Mouse (Mus musculus) intestine, postnatal 0 days (tissue): ENCODE data around the gene Plxna2. TPM values are rescaled to one million over a fixed set of nuclear protein-coding genes. Genes with fewer than 3 reads are reported as not detected.

Experiments used
- ATAC-seq: fragments of 200-750 bp; cut with Nextera tagmentation; 2 replicates; pipeline ENCODE4 v1.8.0; 2017; ENCODE audit warnings: mild to moderate bottlenecking, moderate TSS enrichment, moderate library complexity
- H3K27ac ChIP-seq: fragments of 300-500 bp; sonication (generic); 2 replicates; pipeline ENCODE4 v1.5.1; 2014; ENCODE audit warnings: mild to moderate bottlenecking, low read depth, low read length, moderate library complexity
- H3K27me3 ChIP-seq: fragments of 300-500 bp; sonication (generic); replicated peaks from 2 replicates; pipeline ENCODE4 v1.6.1; 2014; ENCODE audit warnings: low read length, mixed read lengths; ENCODE audit not compliant: control insufficient read depth, insufficient read depth
- H3K36me3 ChIP-seq: fragments of 300-500 bp; sonication (generic); 2 replicates; pipeline ENCODE4 v1.6.1; 2014; ENCODE audit warnings: mild to moderate bottlenecking, moderate library complexity; ENCODE audit not compliant: control insufficient read depth, insufficient read depth
- H3K4me1 ChIP-seq: fragments of 300-500 bp; sonication (generic); replicated peaks from 2 replicates; pipeline ENCODE4 v1.6.1; 2014; ENCODE audit warnings: antibody characterized with exemption, low read length, mixed read lengths; ENCODE audit not compliant: control insufficient read depth, insufficient read depth
- H3K4me2 ChIP-seq: fragments of 300-500 bp; sonication (generic); replicated peaks from 2 replicates; pipeline ENCODE4 v1.6.1; 2014; ENCODE audit warnings: low read depth, mild to moderate bottlenecking, moderate library complexity
- H3K4me3 ChIP-seq: fragments of 300-500 bp; sonication (generic); 2 replicates; pipeline ENCODE4 v1.5.1; 2014; ENCODE audit warnings: low read depth, low read length
- H3K9ac ChIP-seq: fragments of 300-500 bp; sonication (generic); 2 replicates; pipeline ENCODE4 v1.6.1; 2014; ENCODE audit warnings: mild to moderate bottlenecking, low read depth, low read length
- H3K9me3 ChIP-seq: fragments of 300-500 bp; sonication (generic); 2 replicates; pipeline ENCODE4 v1.6.1; 2016; ENCODE audit warnings: mixed run types; ENCODE audit not compliant: control insufficient read depth
- CTCF ChIP-seq: sonication (generic); IDR thresholded peaks from 2 replicates; pipeline ENCODE4 v1.5.1; 2016; ENCODE audit warnings: low read depth, mild to moderate bottlenecking, control low read depth, antibody characterized with exemption, moderate library complexity
- WGBS: fragments of 180-500 bp; shearing (Covaris S2); extraction: QIAGEN DNeasy Blood & Tissue Kit; methylation state at CpG from one replicate; pipeline ENCODE4 v1.1.7; 2014; 5-methylcytosine and 5-hydroxymethylcytosine counted together
- microRNA-seq: library from miRNA; unstranded; fragments of <30 nt; microRNA quantifications from one replicate; pipeline ENCODE4, GENCODE M21; 2016
- polyA plus RNA-seq: library from polyadenylated mRNA; unstranded; fragments of >200 nt; fragmentation: Nextera tagmentation; extraction: Ambion mirVana; gene quantifications from 2 replicates; pipeline ENCODE4 v1.2.1, GENCODE M21; 2015

Plxna2 gene
- polyA plus RNA-seq, 1 experiment from 2014 or later = 4.1 TPM

DNA sequence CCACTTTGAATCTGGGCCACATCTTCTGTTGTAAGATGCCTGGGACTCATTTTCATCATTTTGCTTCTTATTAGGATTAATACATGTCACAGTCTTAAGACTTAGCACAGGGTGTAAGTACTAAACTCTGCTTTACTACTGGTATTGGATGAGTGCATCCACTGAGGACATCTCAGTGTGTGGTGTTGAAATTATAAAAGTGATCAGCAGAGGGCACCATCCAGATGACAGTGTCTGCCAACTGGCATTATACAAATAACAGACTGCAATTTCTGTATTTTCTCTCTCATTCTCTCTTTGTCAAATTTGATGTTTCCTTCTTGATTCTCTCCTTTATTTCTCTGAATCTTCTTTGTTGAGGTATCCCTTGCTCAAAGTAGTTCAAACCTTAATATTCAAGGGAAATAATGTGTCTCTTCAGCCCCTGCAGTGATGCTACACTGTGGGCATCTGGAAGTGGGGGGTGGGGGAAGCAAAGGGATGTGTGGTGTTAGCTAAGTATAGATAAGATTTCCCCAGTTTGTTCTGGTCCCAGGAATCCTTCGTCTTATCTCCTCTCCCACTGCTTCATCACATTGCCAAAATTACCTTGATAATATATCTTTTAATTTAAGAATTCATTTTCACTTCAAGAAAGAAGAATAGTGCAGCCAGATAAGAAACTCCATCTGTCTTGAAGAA is 221.4 kb downstream of the Plxna2 start:
- H3K27ac ChIP-seq = no peak overlapping the region
- H3K4me2 ChIP-seq = no peak overlapping the region
- no peak overlapping the region for H3K4me3 ChIP-seq
- 8% methylated on average over 1 of the region's 1 CpGs for WGBS
- TF ChIP-seq CTCF = peak; percentile 72
- no peak overlapping the region for H3K9ac ChIP-seq
- H3K9me3 ChIP-seq = no peaks in the 10 kb centered on the region
- no peaks in the 10 kb centered on the region for H3K4me1 ChIP-seq
- ATAC-seq = no peak
- H3K27me3 ChIP-seq = no peaks in the 10 kb centered on the region
- no peaks in the 10 kb centered on the region for H3K36me3 ChIP-seq

DNA sequence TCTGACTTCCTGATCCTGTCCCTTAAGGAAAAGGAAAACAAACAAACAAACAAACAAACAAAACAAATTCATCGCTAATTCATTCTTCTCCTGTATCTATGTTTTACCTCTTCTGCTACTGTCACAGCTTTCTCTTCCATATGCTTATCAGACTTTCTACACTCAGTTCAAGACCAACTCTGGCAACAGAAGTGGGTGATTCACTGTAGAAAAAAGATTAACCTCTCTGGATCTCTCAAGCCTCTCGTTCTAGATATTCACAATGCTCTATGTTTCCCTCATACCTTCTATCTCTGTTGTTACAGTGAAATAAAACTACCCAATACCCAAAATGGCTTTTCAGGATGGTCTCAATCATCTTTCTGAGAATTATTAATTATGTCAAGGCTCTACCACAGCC is 225.0 kb downstream of the Plxna2 start:
- Histone ChIP-seq H3K27me3 (no peaks in the 10 kb centered on the region), H3K9me3 (no peaks in the 10 kb centered on the region), H3K9ac (no peak overlapping the region), H3K4me3 (no peak overlapping the region), H3K36me3 (no peaks in the 10 kb centered on the region), H3K27ac (no peak overlapping the region), H3K4me1 (no peaks in the 10 kb centered on the region), H3K4me2 (no peak overlapping the region)
- WGBS = 78% methylated on average over 2 of the region's 2 CpGs
- no peak for ATAC-seq
- TF ChIP-seq CTCF = no peak

GRCm38 (mm10) chr1:194847014-194847413 is 229.0 kb downstream of the Plxna2 start:
- H3K4me1 ChIP-seq = no peaks in the 10 kb centered on the region
- no peak for ATAC-seq
- no peaks in the 10 kb centered on the region for H3K9me3 ChIP-seq
- no peaks in the 10 kb centered on the region for H3K36me3 ChIP-seq
- no peak overlapping the region for H3K4me2 ChIP-seq
- H3K27me3 ChIP-seq = no peaks in the 10 kb centered on the region
- no peak overlapping the region for H3K27ac ChIP-seq
- 78% methylated on average over 4 of the region's 4 CpGs for WGBS
- no peak overlapping the region for H3K4me3 ChIP-seq
- no peak for TF ChIP-seq CTCF
- H3K9ac ChIP-seq = no peak overlapping the region

DNA sequence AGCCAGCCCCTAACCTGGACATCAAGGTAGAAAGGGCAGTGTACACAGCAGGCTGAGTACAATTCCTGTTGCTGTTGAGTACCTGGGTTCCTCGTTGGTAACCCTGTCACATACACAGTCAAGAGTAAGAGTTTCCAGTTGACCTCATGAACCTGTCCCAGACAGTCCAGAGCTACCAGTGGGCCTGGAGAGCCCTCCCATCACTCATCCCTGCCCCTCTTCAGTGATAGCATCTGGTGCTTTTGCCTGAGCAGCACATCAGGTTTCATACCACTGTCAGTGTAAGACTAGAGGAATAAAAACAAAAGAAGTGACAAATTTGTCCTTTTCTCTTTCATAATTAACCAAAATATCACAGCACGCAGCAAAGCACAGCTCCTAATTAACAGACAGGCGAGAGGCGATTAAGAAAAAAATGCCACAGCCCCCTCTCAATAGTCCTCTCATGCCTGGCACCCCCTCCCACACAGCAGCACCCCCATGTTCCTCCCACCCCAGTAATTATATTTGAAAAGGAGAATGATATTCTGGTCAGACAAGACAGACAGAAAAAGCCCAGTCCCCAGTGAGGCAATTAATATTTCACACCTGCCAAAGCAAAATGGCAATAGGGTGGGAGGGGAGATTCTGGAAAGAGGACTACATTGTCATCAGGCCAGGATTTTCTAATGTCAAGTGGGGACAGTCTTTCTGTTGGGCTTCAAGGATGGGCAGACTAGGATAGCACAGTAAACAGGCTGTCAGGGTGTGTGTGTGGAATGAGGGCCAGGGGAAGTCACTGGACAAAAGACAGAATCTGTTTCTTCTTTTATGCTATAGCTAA is 233.4 kb downstream of the Plxna2 start:
- Histone ChIP-seq H3K4me1 (no peaks in the 10 kb centered on the region), H3K9ac (no peak overlapping the region), H3K9me3 (no peaks in the 10 kb centered on the region), H3K36me3 (no peaks in the 10 kb centered on the region), H3K27ac (no peak overlapping the region), H3K4me3 (no peak overlapping the region), H3K4me2 (no peak overlapping the region), H3K27me3 (no peaks in the 10 kb centered on the region)
- no peak for TF ChIP-seq CTCF
- no peak for ATAC-seq
- WGBS = 76% methylated on average over 4 of the region's 4 CpGs

- no peak for ATAC-seq
Observed at GRCm38 (mm10) chr1:194852065-194852358, 234.0 kb downstream of the Plxna2 start.

More at GRCm38 (mm10) chr1:194852065-194852358, 234.0 kb downstream of the Plxna2 start:
- Histone ChIP-seq H3K36me3 (no peaks in the 10 kb centered on the region), H3K9me3 (no peaks in the 10 kb centered on the region), H3K27ac (no peak overlapping the region), H3K4me3 (no peak overlapping the region), H3K9ac (no peak overlapping the region), H3K4me2 (no peak overlapping the region), H3K27me3 (no peaks in the 10 kb centered on the region), H3K4me1 (no peaks in the 10 kb centered on the region)
- no peak for TF ChIP-seq CTCF
- 50% methylated on average over 2 of the region's 2 CpGs for WGBS

Small RNA genes lying within 50 kb of the gene (microRNA-seq; reads per million reads assigned to microRNA genes)
- 1.4 reads per million for gene Mir3962
